Mouse (Mus musculus): Measurements from ENCODE around the gene Rere. TPM values are rescaled to one million over a fixed set of nuclear protein-coding genes. Genes with fewer than 3 reads are reported as not detected.

The Rere gene
- total RNA-seq, 1 experiment = 21.7 TPM

- in situ Hi-C loops (cut with MboI; ENCODE audit: low sequenced_read_pairs in 2 of 2, unreplicated experiment in 2 of 2) = no loop called here
- Histone ChIP-seq H3K4me3 (ENCODE audit: insufficient read depth in 1 of 2, low read depth in 1 of 2, low read length in 2 of 2, poor library complexity in 1 of 2, severe bottlenecking in 1 of 2) (no peak overlapping the region), H3K36me3 (ENCODE audit: control insufficient read depth, insufficient read depth, low read length, poor library complexity, severe bottlenecking) (peaks cover 2% of the 10 kb centered on the region; the same call in 1 of the 2 replicates), H3K27ac (ENCODE audit: insufficient read depth, low read depth, low read length, poor library complexity, severe bottlenecking) (no peak overlapping the region), H3K9me3 (ENCODE audit: control insufficient read depth, insufficient read depth, low read depth, low read length) (no peaks in the 10 kb centered on the region), H3K9ac (ENCODE audit: insufficient read depth, low read depth, low read length, poor library complexity, severe bottlenecking) (no peak overlapping the region), H3K4me1 (ENCODE audit: control insufficient read depth in 2 of 2, insufficient read depth in 2 of 2, low read length in 2 of 2, poor library complexity in 1 of 2) (peaks cover 0 to under 1% of the 10 kb centered on the region in 2 experiments; a peak in 1 of 4 replicates)
- DNase-seq (ENCODE audit: low read depth, low spot score) = no peak
- TF ChIP-seq HCFC1 (IDR thresholded peaks at IDR 0.05; ENCODE audit: borderline replicate concordance, insufficient read depth, low read length) (no peak), MAFK (IDR thresholded peaks at IDR 0.05; ENCODE audit: insufficient read depth, low read depth, low read length) (no peak), ZC3H11A (IDR thresholded peaks at IDR 0.05; ENCODE audit: borderline replicate concordance, low read depth, low read length) (no peak), ZNF384 (IDR thresholded peaks at IDR 0.05; ENCODE audit: low read depth, low read length) (no peak), CHD2 (IDR thresholded peaks at IDR 0.05; ENCODE audit: low read depth, low read length) (no peak)
Measured at GRCm38 (mm10) chr4:150605804-150606203, 324.4 kb downstream of the Rere start.

- TF ChIP-seq ZNF384 (IDR thresholded peaks at IDR 0.05; ENCODE audit: low read depth, low read length) = no peak
- no peak for TF ChIP-seq ZC3H11A (IDR thresholded peaks at IDR 0.05; ENCODE audit: borderline replicate concordance, low read depth, low read length)
- TF ChIP-seq CHD2 (IDR thresholded peaks at IDR 0.05; ENCODE audit: low read depth, low read length) = no peak
- TF ChIP-seq HCFC1 (IDR thresholded peaks at IDR 0.05; ENCODE audit: borderline replicate concordance, insufficient read depth, low read length) = no peak
- no peak for TF ChIP-seq MAFK (IDR thresholded peaks at IDR 0.05; ENCODE audit: insufficient read depth, low read depth, low read length)
- Histone ChIP-seq H3K36me3 (ENCODE audit: control insufficient read depth, insufficient read depth, low read length, poor library complexity, severe bottlenecking) (peaks cover 6% of the 10 kb centered on the region; the same call in 1 of the 2 replicates), H3K4me1 (ENCODE audit: control insufficient read depth in 2 of 2, insufficient read depth in 2 of 2, low read length in 2 of 2, poor library complexity in 1 of 2) (peaks cover 0 to 1% of the 10 kb centered on the region in 2 experiments; a peak in 1 of 4 replicates), H3K9me3 (ENCODE audit: control insufficient read depth, insufficient read depth, low read depth, low read length) (no peaks in the 10 kb centered on the region), H3K27ac (ENCODE audit: insufficient read depth, low read depth, low read length, poor library complexity, severe bottlenecking) (no peak overlapping the region), H3K9ac (ENCODE audit: insufficient read depth, low read depth, low read length, poor library complexity, severe bottlenecking) (no peak overlapping the region), H3K4me3 (ENCODE audit: insufficient read depth in 1 of 2, low read depth in 1 of 2, low read length in 2 of 2, poor library complexity in 1 of 2, severe bottlenecking in 1 of 2) (no peak overlapping the region)
- in situ Hi-C loops (cut with MboI; ENCODE audit: low sequenced_read_pairs in 2 of 2, unreplicated experiment in 2 of 2) = no loop called here
- DNase-seq (ENCODE audit: low read depth, low spot score) = no peak
Measured at GRCm38 (mm10) chr4:150606449-150607161, 325.2 kb downstream of the Rere start.

- peaks cover 23% of the 10 kb centered on the region; the same call in 1 of the 2 replicates for H3K36me3 ChIP-seq (ENCODE audit: control insufficient read depth, insufficient read depth, low read length, poor library complexity, severe bottlenecking)
- H3K27ac ChIP-seq (ENCODE audit: insufficient read depth, low read depth, low read length, poor library complexity, severe bottlenecking) = no peak overlapping the region
- in situ Hi-C loops (cut with MboI; ENCODE audit: low sequenced_read_pairs in 2 of 2, unreplicated experiment in 2 of 2) = no loop called here
- H3K4me3 ChIP-seq (ENCODE audit: insufficient read depth in 1 of 2, low read depth in 1 of 2, low read length in 2 of 2, poor library complexity in 1 of 2, severe bottlenecking in 1 of 2) = no peak overlapping the region
- no peak for TF ChIP-seq HCFC1 (IDR thresholded peaks at IDR 0.05; ENCODE audit: borderline replicate concordance, insufficient read depth, low read length)
- TF ChIP-seq ZNF384 (IDR thresholded peaks at IDR 0.05; ENCODE audit: low read depth, low read length) = no peak
- TF ChIP-seq ZC3H11A (IDR thresholded peaks at IDR 0.05; ENCODE audit: borderline replicate concordance, low read depth, low read length) = no peak
- H3K9ac ChIP-seq (ENCODE audit: insufficient read depth, low read depth, low read length, poor library complexity, severe bottlenecking) = no peak overlapping the region
- DNase-seq (ENCODE audit: low read depth, low spot score) = no peak
- H3K9me3 ChIP-seq (ENCODE audit: control insufficient read depth, insufficient read depth, low read depth, low read length) = no peaks in the 10 kb centered on the region
- peaks cover 0 to 1% of the 10 kb centered on the region in 2 experiments; a peak in 1 of 4 replicates for H3K4me1 ChIP-seq (ENCODE audit: control insufficient read depth in 2 of 2, insufficient read depth in 2 of 2, low read length in 2 of 2, poor library complexity in 1 of 2)
Measured at GRCm38 (mm10) chr4:150608670-150609069, 327.2 kb downstream of the Rere start.

- H3K36me3 ChIP-seq (ENCODE audit: control insufficient read depth, insufficient read depth, low read length, poor library complexity, severe bottlenecking) = peaks cover 67% of the 10 kb centered on the region
- TF ChIP-seq HCFC1 (IDR thresholded peaks at IDR 0.05; ENCODE audit: borderline replicate concordance, insufficient read depth, low read length) = no peak
- TF ChIP-seq ZNF384 (IDR thresholded peaks at IDR 0.05; ENCODE audit: low read depth, low read length) = no peak
- no peak for TF ChIP-seq ZC3H11A (IDR thresholded peaks at IDR 0.05; ENCODE audit: borderline replicate concordance, low read depth, low read length)
- TF ChIP-seq CHD2 (IDR thresholded peaks at IDR 0.05; ENCODE audit: low read depth, low read length) = no peak
- TF ChIP-seq MAFK (IDR thresholded peaks at IDR 0.05; ENCODE audit: insufficient read depth, low read depth, low read length) = no peak
Measured at GRCm38 (mm10) chr4:150613715-150614114, 332.3 kb downstream of the Rere start.

More at GRCm38 (mm10) chr4:150613715-150614114, 332.3 kb downstream of the Rere start:
- H3K4me3 ChIP-seq (ENCODE audit: insufficient read depth in 1 of 2, low read depth in 1 of 2, low read length in 2 of 2, poor library complexity in 1 of 2, severe bottlenecking in 1 of 2) = no peak overlapping the region
- no peak overlapping the region for H3K9ac ChIP-seq (ENCODE audit: insufficient read depth, low read depth, low read length, poor library complexity, severe bottlenecking)
- no peak overlapping the region for H3K27ac ChIP-seq (ENCODE audit: insufficient read depth, low read depth, low read length, poor library complexity, severe bottlenecking)
- peaks cover 0 to 6% of the 10 kb centered on the region in 2 experiments; a peak in 1 of 4 replicates for H3K4me1 ChIP-seq (ENCODE audit: control insufficient read depth in 2 of 2, insufficient read depth in 2 of 2, low read length in 2 of 2, poor library complexity in 1 of 2)
- in situ Hi-C loops (cut with MboI; ENCODE audit: low sequenced_read_pairs in 2 of 2, unreplicated experiment in 2 of 2) = no loop called here
- DNase-seq (ENCODE audit: low read depth, low spot score) = no peak
- H3K9me3 ChIP-seq (ENCODE audit: control insufficient read depth, insufficient read depth, low read depth, low read length) = no peaks in the 10 kb centered on the region
